Mouse (Mus musculus) erythroblast, adult 5-6 weeks (primary cell): ENCODE measurements around the gene Gm20937. TPM values are rescaled to one million over a fixed set of nuclear protein-coding genes. Genes with fewer than 3 reads are reported as not detected.
"Not testable (repeated sequence)": the region's sequence is repeated elsewhere in the genome, so short reads cannot be mapped to it uniquely, and the experiment has no call there.

Source experiments
- ATAC-seq: replicated peaks from 2 replicates; pipeline ENCODE4 v1.8.0; 2016; ENCODE audit warnings: moderate number of reproducible peaks, mild to moderate bottlenecking, moderate TSS enrichment, inconsistent platforms; ENCODE audit not compliant: poor library complexity, low FRiP score, severe bottlenecking
- total RNA-seq, 2 experiments: library from RNA; stranded (forward) in 1 of 2; stranded (reverse) in 1 of 2; fragments of 150-400 nt in 1 of 2; fragments of 200-764, 138-1000 nt in 1 of 2; gene quantifications; 2 replicates each; pipeline versions ENCODE4 v1.2.3 to v1.2.4; 2015 to 2017; ENCODE audit warnings: low replicate concordance in 2 of 2

Gm20937 gene
- total RNA-seq (2015; ENCODE audit: low replicate concordance) (not detected in 2 replicates), total RNA-seq (2017; ENCODE audit: low replicate concordance) (not detected in 2 replicates)

GRCm38 (mm10) chrY:68294798-68295197 is at the start of gene Gm20937:
Gene Gm20937 (minus strand): TSS chrY:68294898.
- ATAC-seq = not testable (repeated sequence)

Other genes starting within 250 kb of the Gm20937 start
- not detected in 2 replicates for gene Gm20816, start 243.1 kb upstream of the Gm20937 start, total RNA-seq (2015; ENCODE audit: low replicate concordance)
- not detected in 2 replicates for gene Gm20816, start 243.1 kb upstream of the Gm20937 start, total RNA-seq (2017; ENCODE audit: low replicate concordance)